Mouse (Mus musculus) limb, embryonic 13.5 days (tissue): ENCODE results near the gene Efnb1. TPM values are rescaled to one million over a fixed set of nuclear protein-coding genes. Genes with fewer than 3 reads are reported as not detected.

Source experiments
- ATAC-seq: fragments of 200-750 bp; cut with Nextera tagmentation; 2 replicates; pipeline ENCODE4 v1.8.0; 2017; ENCODE audit warnings: low read depth, moderate number of reproducible peaks, moderate TSS enrichment; ENCODE audit not compliant: low FRiP score
- H3K27ac ChIP-seq: fragments of 300-500 bp; sonication (generic); 2 replicates; pipeline ENCODE4 v1.5.1; 2015; ENCODE audit warnings: inconsistent platforms, mild to moderate bottlenecking, moderate library complexity
- H3K27me3 ChIP-seq: fragments of 300-500 bp; sonication (generic); 2 replicates; pipeline ENCODE4 v1.6.1; 2015; ENCODE audit warnings: mild to moderate bottlenecking, inconsistent platforms
- H3K36me3 ChIP-seq: fragments of 300-500 bp; sonication (generic); 2 replicates; pipeline ENCODE4 v1.6.1; 2015; ENCODE audit warnings: inconsistent platforms, mild to moderate bottlenecking, moderate library complexity
- H3K4me1 ChIP-seq: fragments of 300-500 bp; sonication (generic); 2 replicates; pipeline ENCODE4 v1.6.1; 2015; ENCODE audit warnings: inconsistent platforms
- H3K4me2 ChIP-seq: fragments of 300-500 bp; sonication (generic); replicated peaks from 2 replicates; pipeline ENCODE4 v1.6.1; 2015; ENCODE audit warnings: inconsistent platforms, mild to moderate bottlenecking, moderate library complexity
- H3K4me3 ChIP-seq: fragments of 300-500 bp; sonication (generic); 2 replicates; pipeline ENCODE4 v1.5.1; 2015; ENCODE audit warnings: moderate library complexity, mild to moderate bottlenecking, inconsistent platforms
- H3K9ac ChIP-seq: fragments of 300-500 bp; sonication (generic); 2 replicates; pipeline ENCODE4 v1.6.1; 2015; ENCODE audit warnings: mild to moderate bottlenecking, inconsistent platforms
- H3K9me3 ChIP-seq: fragments of 300-500 bp; sonication (generic); 2 replicates; pipeline ENCODE4 v1.6.1; 2016; ENCODE audit warnings: inconsistent platforms
- WGBS: fragments of 180-500 bp; shearing (Covaris S2); methylation state at CpG from one replicate; pipeline ENCODE4 v1.1.7; 2015; 5-methylcytosine and 5-hydroxymethylcytosine counted together
- polyA plus RNA-seq: library from polyadenylated mRNA; unstranded; fragments of >200 nt; fragmentation: Nextera tagmentation; extraction: Ambion mirVana; gene quantifications from 2 replicates; pipeline ENCODE4 v1.2.1, GENCODE M21; 2015

Efnb1 gene
- polyA plus RNA-seq, 1 experiment from 2014 or later = 46.4 TPM

- Histone ChIP-seq H3K9ac (no peak overlapping the region), H3K36me3 (peaks cover 16% of the 10 kb centered on the region), H3K27ac (no peak overlapping the region), H3K4me1 (peaks cover 45% of the 10 kb centered on the region), H3K4me2 (peak overlapping the region; percentile 74), H3K4me3 (no peak overlapping the region), H3K9me3 (no peaks in the 10 kb centered on the region), H3K27me3 (peaks cover 32% of the 10 kb centered on the region; the same call in 1 of the 2 replicates)
- no peak for ATAC-seq
These were observed 6.0 kb downstream of the Efnb1 start for GRCm38 (mm10) chrX:99141900-99142299.

DNA sequence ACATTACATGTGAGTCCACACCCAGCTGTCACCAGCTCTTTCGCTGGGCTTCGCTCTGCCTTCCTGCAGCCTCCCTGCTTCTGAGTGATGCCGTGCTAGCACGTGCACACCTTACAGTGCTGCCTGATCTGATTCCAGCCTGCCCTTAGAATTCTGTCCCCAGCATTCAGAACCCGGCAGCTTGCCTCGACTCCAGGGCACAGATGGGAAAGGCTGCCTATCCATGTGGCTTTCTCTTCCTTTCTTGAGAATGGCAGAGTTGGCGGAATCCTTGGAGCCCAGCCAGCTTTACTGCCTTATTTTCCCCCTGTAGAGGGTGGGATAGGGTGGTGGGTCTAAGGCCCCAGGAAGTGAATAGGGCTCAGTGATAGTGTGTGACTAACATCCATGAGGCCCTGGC lies 9.6 kb downstream of the Efnb1 start:
- 84% methylated on average over 7 of the region's 7 CpGs for WGBS
- Histone ChIP-seq H3K36me3 (peaks cover 30% of the 10 kb centered on the region), H3K4me3 (no peak overlapping the region)

GRCm38 (mm10) chrX:99148061-99148905 lies 12.4 kb downstream of the Efnb1 start:
- Histone ChIP-seq H3K9me3 (no peaks in the 10 kb centered on the region), H3K4me2 (no peak overlapping the region), H3K4me1 (peaks cover 31% of the 10 kb centered on the region), H3K27ac (no peak overlapping the region), H3K36me3 (peaks cover 30% of the 10 kb centered on the region), H3K27me3 (peaks cover 42% of the 10 kb centered on the region; the same call in 1 of the 2 replicates), H3K4me3 (no peak overlapping the region), H3K9ac (no peak overlapping the region)
- WGBS = 42% methylated on average over 11 of the region's 11 CpGs
- ATAC-seq = no peak

More for the DNA sequence above, 9.6 kb downstream of the Efnb1 start:
- no peaks in the 10 kb centered on the region for H3K9me3 ChIP-seq
- no peak for ATAC-seq
- H3K27me3 ChIP-seq = peaks cover 34% of the 10 kb centered on the region; the same call in 1 of the 2 replicates
- no peak overlapping the region for H3K9ac ChIP-seq
- no peak overlapping the region for H3K4me2 ChIP-seq
- peaks cover 47% of the 10 kb centered on the region for H3K4me1 ChIP-seq
- no peak overlapping the region for H3K27ac ChIP-seq

DNA sequence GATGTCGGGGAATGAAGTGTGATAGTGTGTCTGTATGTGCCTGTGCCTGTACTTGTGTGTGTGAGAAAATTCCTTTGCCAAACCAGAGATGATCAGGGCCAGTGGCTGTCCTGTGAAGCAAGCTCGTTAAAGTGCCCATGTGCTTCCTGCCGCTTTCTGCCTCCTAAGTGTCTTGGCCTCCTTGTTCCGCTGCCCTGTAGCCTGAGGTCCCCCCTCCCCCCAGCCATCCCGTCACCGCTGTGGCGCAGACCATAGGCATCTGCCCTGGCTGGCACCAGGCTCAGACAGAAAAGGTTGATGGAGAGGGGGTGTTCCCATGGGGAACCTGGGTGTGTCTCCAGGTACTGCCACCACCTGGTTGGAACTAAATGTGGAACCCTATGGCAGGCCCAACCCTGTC lies 13.1 kb downstream of the Efnb1 start:
- no peak for ATAC-seq
- peaks cover 26% of the 10 kb centered on the region for H3K4me1 ChIP-seq
- WGBS = 55% methylated on average over 7 of the region's 7 CpGs
- no peak overlapping the region for H3K4me2 ChIP-seq
- no peak overlapping the region for H3K27ac ChIP-seq
- no peak overlapping the region for H3K9ac ChIP-seq
- peaks cover 30% of the 10 kb centered on the region for H3K36me3 ChIP-seq
- peaks cover 38% of the 10 kb centered on the region; the same call in 1 of the 2 replicates for H3K27me3 ChIP-seq
- no peak overlapping the region for H3K4me3 ChIP-seq
- H3K9me3 ChIP-seq = no peaks in the 10 kb centered on the region

GRCm38 (mm10) chrX:99149900-99150299 lies 14.0 kb downstream of the Efnb1 start:
- Histone ChIP-seq H3K4me1 (peaks cover 22% of the 10 kb centered on the region), H3K27me3 (peaks cover 41% of the 10 kb centered on the region), H3K9ac (no peak overlapping the region), H3K9me3 (no peaks in the 10 kb centered on the region), H3K36me3 (peaks cover 30% of the 10 kb centered on the region), H3K4me2 (no peak overlapping the region), H3K27ac (no peak overlapping the region), H3K4me3 (no peak overlapping the region)
- WGBS = 64% methylated on average over 2 of the region's 2 CpGs
- ATAC-seq = no peak

DNA sequence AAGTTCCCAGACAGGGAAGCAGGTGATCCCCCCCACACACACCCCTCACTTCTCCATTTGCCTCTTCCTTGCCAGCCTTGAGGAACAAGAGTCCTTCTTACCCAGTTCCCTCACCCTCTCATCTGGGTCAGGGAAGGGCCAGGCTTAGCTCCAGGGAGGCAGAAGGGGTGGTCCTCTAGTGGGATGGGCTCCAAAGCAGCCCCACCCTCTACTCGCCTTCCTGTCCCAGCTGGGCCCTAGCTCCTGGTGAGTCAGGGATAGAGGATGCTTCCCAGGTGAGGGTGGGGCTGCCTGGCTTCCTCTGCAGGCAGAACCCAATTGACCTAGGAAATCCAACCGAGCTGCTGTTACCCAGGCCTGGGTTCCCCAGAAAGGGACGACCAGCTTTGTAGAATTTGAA lies 14.8 kb downstream of the Efnb1 start:
- 61% methylated on average over 3 of the region's 3 CpGs for WGBS
- no peaks in the 10 kb centered on the region for H3K9me3 ChIP-seq
- ATAC-seq = no peak
- peaks cover 22% of the 10 kb centered on the region for H3K4me1 ChIP-seq
- H3K4me2 ChIP-seq = no peak overlapping the region
- peaks cover 23% of the 10 kb centered on the region for H3K36me3 ChIP-seq
- H3K27ac ChIP-seq = no peak overlapping the region
- peaks cover 40% of the 10 kb centered on the region for H3K27me3 ChIP-seq
- H3K9ac ChIP-seq = no peak overlapping the region
- H3K4me3 ChIP-seq = no peak overlapping the region

GRCm38 (mm10) chrX:99151434-99151833 lies 15.5 kb downstream of the Efnb1 start:
- ATAC-seq = no peak
- Histone ChIP-seq H3K4me1 (peaks cover 22% of the 10 kb centered on the region), H3K4me3 (no peak overlapping the region), H3K27me3 (peaks cover 42% of the 10 kb centered on the region), H3K9me3 (no peaks in the 10 kb centered on the region), H3K27ac (no peak overlapping the region), H3K36me3 (peaks cover 18% of the 10 kb centered on the region), H3K4me2 (no peak overlapping the region), H3K9ac (no peak overlapping the region)
- 69% methylated on average over 4 of the region's 4 CpGs for WGBS

DNA sequence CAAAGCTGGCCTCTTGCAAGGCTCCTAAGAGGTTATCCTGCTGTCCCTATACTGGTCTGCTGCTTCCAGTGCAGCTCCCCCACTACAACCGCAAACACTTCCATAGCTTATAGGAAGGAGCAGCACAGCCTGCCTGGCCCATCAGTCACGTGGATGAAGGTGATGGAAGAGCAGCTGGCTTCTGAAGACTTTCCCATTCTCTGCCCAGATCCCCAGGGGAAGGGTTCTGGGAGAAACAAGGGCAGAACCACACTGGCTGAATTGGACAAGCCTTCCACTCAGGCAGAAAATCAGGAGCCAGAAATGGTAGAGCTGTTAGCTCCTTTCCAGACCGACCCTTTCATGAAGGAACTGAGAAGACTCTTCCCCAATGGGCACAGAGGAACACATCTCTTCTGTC lies 16.2 kb downstream of the Efnb1 start:
- 32% methylated on average over 3 of the region's 3 CpGs for WGBS
- ATAC-seq = no peak
- Histone ChIP-seq H3K9ac (no peak overlapping the region), H3K27me3 (peaks cover 46% of the 10 kb centered on the region), H3K36me3 (peaks cover 11% of the 10 kb centered on the region), H3K27ac (no peak overlapping the region), H3K9me3 (no peaks in the 10 kb centered on the region), H3K4me2 (no peak overlapping the region), H3K4me3 (no peak overlapping the region), H3K4me1 (peaks cover 21% of the 10 kb centered on the region)

DNA sequence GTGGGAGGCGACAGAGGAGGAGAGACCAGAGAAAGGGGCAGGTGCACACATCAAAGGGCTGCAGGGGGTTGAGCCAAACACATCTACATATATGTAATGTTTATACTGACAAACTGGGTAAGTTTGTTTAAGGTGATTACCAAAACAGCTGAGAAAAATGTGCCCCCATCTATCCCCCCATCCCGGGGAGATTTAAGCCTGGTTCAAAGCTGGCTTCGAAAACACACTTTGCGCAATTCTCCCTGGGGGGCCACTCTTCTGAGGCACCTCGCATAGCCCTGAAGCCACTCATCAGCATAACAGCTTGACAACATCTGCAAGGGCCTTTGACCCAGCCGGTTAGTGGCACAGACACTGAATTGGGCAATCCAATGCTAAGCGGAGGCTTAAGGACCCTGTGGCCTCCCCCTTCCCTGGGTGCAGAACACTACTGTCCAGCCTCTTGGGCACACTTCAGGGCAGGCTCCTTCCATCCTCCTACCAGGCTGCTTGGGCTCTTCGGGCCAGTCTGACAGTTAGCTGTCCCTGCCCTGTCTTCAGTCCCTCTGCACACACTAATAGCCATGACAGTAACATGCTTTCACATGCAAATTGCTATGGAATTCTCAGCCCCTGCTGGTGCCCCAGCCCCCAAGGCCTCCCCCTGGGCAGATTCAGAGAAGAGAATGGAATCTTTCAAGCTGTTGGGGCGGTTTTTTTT lies 16.8 kb downstream of the Efnb1 start:
- H3K4me1 ChIP-seq = peaks cover 15% of the 10 kb centered on the region
- peaks cover 6% of the 10 kb centered on the region for H3K36me3 ChIP-seq
- H3K9ac ChIP-seq = no peak overlapping the region
- H3K4me3 ChIP-seq = no peak overlapping the region
- no peak for ATAC-seq
- WGBS = 31% methylated on average over 9 of the region's 9 CpGs
- H3K9me3 ChIP-seq = no peaks in the 10 kb centered on the region
- H3K27me3 ChIP-seq = peaks cover 52% of the 10 kb centered on the region
- no peak overlapping the region for H3K4me2 ChIP-seq
- H3K27ac ChIP-seq = no peak overlapping the region

DNA sequence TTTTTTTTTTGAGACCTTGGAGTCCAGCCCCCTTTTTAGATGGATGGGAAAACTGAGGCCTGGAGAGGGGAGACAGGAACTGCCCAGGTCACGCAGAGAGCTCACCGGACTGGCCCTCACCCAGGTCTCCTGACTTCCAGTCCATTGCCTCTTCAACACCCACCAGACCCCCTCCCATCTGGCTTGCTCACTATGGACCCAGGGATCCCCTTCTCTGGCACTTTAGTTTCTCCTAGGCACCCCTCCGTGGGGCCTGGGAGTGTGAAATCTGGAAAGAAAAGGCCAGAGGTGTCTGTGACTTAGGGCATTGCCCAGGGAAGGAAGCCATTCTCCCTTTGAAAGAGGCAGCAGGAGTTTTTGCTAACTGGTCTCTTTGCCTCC lies 17.3 kb downstream of the Efnb1 start:
- Histone ChIP-seq H3K4me2 (no peak overlapping the region), H3K4me1 (peaks cover 11% of the 10 kb centered on the region), H3K27me3 (peaks cover 56% of the 10 kb centered on the region), H3K4me3 (no peak overlapping the region), H3K36me3 (peaks cover 6% of the 10 kb centered on the region), H3K27ac (no peak overlapping the region), H3K9ac (no peak overlapping the region), H3K9me3 (no peaks in the 10 kb centered on the region)
- no peak for ATAC-seq
- 39% methylated on average over 3 of the region's 3 CpGs for WGBS

DNA sequence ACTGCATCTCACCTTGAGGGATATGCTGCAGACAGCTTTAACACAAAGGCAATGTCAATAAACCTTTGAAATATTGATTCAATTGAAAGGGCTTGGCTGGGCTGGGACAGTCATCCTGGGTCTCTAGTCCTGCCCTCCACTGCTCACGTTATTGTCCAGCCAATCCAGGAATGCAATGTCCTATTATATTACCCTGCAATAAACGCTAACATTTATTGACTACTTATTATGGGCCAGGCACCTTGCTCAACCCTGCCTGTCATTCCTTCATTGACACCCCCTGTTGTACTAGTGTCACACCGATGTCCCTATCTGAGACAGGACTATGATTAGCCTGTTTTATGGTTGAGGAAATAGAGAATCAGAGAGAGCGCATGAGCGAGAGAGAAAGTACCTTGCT lies 18.4 kb downstream of the Efnb1 start:
- WGBS = 68% methylated on average over 5 of the region's 5 CpGs
- H3K36me3 ChIP-seq = peaks cover 2% of the 10 kb centered on the region
- no peak for ATAC-seq
- peaks cover 7% of the 10 kb centered on the region for H3K4me1 ChIP-seq
- no peaks in the 10 kb centered on the region for H3K9me3 ChIP-seq
- H3K27ac ChIP-seq = no peak overlapping the region
- no peak overlapping the region for H3K9ac ChIP-seq
- no peak overlapping the region for H3K4me2 ChIP-seq
- H3K4me3 ChIP-seq = no peak overlapping the region
- peaks cover 58% of the 10 kb centered on the region for H3K27me3 ChIP-seq

DNA sequence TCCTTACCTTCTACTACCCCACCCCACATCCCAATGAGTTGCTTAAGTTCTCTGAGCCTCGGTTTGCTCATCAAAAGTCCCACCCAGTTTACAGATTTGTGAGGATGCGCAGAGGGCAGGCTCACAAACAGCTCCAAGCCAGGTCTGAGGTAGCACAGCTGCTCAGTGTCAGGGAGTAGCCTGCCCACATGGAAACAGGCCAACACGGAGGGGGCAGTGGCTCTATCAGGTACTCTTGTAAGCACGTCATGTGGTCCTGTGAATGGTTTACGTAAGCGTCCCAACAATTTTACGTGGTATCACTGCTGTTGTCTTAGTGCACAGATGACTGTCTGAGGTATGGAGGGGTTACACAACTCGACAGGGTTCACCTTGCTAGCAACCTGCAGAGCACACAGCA lies 23.1 kb downstream of the Efnb1 start:
- 0 out of 2 replicates have a peak, but pooled peaks cover 5% of the 10 kb centered on the region for H3K4me1 ChIP-seq
- no peak for ATAC-seq
- H3K9ac ChIP-seq = no peak overlapping the region
- no peak overlapping the region for H3K4me3 ChIP-seq
- WGBS = 79% methylated on average over 8 of the region's 8 CpGs
- no peak overlapping the region for H3K27ac ChIP-seq
- no peak overlapping the region for H3K4me2 ChIP-seq
- H3K36me3 ChIP-seq = no peaks in the 10 kb centered on the region
- peaks cover 65% of the 10 kb centered on the region for H3K27me3 ChIP-seq
- no peaks in the 10 kb centered on the region for H3K9me3 ChIP-seq
